Mouse (Mus musculus) ovary, adult 2 months (tissue): ENCODE data around the gene Oprd1. TPM values are rescaled to one million over a fixed set of nuclear protein-coding genes. Genes with fewer than 3 reads are reported as not detected.

Experiments
- polyA plus RNA-seq: library from polyadenylated mRNA; depleted of rRNA; stranded (reverse); fragments of >200 nt; gene quantifications from 2 replicates; pipeline ENCODE4 v1.2.3, GENCODE M21; 2012; rRNA removed

The Oprd1 gene
- polyA plus RNA-seq = 0.62 and 1.1 TPM in 2 replicates

DNA sequence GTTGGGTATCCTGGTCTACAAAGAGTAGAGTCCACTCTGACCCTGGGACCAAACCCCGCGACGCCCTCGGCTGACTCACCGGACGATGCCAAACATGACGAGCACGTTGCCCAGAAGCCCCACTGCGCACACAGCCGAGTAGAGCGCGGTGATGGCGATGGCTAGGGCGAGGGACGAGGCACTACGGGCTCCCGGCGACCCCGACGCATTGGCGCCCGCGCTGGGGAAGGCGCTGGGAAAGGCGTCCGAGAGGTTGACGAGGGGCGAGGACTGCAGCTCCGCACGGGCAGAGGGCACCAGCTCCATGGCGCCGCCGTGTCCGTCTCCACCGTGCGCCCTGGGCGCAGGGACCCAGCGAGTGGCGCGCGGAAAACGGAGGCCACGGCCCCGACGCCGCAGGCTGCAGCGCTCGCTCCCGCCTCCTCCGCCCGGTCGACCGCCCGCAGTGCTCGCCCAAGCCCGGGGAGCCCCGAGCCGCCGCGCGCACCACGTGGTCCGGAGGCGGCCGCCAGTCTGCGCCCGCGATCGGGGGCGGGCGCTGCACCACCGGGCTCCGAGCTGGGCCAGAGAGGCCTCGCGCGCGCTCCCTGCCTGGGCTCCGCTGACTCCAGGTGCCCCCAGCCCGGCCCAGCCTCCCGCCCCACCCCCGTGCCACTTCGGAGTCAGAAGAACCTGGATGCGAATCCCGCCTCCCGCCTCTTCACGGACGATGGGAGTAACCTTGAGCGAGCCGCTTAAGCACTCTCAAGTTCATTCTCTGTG lies at the start of gene Oprd1:
Gene Oprd1, minus strand, starts transcription at position 407 of the 762 bp plus-strand sequence.

DNA sequence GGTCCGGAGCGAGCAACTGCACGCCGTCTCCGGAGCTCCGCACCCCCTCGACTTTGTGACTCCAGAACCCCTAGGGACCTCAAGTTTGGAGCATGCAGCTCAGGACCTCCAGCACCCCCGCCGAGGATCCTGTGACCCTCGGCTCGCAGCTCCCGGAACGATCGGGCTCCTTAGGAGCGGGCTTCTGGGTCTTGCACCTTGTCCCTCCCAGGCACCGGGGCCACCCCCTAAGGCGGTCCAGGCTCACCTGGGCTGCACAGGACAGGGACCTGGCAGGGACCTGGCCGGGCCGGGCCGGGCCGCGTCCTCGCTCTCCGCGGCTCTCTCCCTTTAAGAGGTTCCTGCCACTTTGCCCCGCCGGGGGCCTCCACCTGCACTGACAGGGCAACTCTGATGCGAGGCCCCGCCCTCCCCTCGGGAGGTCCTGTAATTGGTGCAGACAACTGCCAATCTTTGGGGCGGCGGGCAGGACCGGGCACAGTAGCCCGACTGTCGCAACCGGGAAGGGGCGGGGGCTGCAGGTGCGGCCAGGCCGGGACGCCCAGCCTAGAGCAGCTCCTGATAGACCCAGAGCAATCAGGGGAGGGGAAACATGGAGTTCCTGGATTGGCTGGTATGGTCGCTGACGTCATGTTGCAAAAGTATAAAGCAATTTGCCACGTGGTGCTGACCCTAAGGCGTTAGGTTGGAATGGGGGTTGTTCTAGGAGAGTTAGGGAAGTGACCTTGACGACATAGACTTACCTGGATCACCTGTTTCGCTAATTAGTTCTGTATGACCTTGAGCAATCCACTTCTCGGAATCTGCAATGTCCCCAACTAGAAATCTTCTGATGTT lies 69.1 kb downstream of the Oprd1 start, which contains the start of gene Epb41:
Gene Epb41, minus strand, starts transcription at position 389 of the 837 bp plus-strand sequence.

DNA sequence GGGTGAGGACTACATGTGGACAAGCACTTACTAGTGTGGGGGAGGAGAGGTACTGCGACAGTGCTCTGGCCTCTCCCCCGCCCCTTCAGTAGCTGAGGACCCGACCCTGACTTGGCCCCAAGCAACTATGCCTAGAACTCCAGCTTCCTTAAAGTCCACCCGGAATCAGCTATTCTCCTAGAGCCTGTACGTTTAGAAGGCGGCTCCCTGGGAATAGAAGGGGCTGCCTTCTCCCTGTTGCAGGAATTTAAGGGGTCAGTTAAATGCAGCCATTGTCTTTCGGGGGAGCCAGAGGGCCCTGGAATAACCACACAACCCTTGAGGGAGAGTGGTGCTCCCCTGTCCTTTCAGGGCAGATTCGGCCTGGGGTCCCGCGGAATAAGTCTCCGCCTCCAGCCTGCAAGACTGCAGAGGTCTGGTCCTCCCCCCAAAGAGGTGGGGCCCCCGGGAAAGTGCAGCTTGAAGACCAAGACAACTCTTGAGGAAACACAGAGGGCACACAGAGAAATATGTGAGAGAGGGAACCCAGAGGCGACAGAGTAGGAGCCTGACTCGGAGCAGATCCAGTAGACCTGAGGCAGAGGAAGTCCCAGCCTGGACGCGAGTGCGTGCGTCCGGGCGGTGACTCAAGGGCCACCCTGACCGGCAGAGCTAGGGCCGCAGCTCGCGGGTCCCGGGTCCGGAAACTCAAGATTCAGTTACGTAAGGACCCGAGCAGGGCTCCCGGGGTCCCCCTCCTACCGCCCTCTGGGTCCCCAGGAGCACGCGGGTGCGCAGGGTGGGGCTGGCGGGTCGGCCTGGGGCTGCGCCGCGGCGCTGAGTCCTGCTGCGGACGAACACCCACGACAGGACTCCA lies 70.0 kb downstream of the Oprd1 start, which contains the start of gene Gm10300:
Gene Gm10300, plus strand, starts transcription at position 621 of the 856 bp plus-strand sequence.

Other genes with a start within 250 kb of the Oprd1 start
- 65.4 and 103 TPM in 2 replicates for gene Tmem200b, start 222.7 kb downstream of the Oprd1 start, polyA plus RNA-seq
- gene Gm10300, start 69.8 kb downstream of the Oprd1 start, polyA plus RNA-seq = 0.07 and 0.10 TPM in 2 replicates
- 14.9 and 16.5 TPM in 2 replicates for gene Epb41, start 69.2 kb downstream of the Oprd1 start, polyA plus RNA-seq
- 19.0 and 24.3 TPM in 2 replicates for gene Ythdf2, start 67.8 kb upstream of the Oprd1 start, polyA plus RNA-seq
- 17.5 and 21.0 TPM in 2 replicates for gene Gmeb1, start 117.1 kb upstream of the Oprd1 start, polyA plus RNA-seq
- gene Taf12, start 129.9 kb upstream of the Oprd1 start, polyA plus RNA-seq = 2.9 and 3.2 TPM in 2 replicates
- gene Rab42, start 158.9 kb upstream of the Oprd1 start, polyA plus RNA-seq = 4.3 and 4.9 TPM in 2 replicates
- 24.2 and 24.9 TPM in 2 replicates for gene Trnau1ap, start 185.1 kb upstream of the Oprd1 start, polyA plus RNA-seq
- 7.1 and 9.7 TPM in 2 replicates for gene Rcc1, start 209.1 kb upstream of the Oprd1 start, polyA plus RNA-seq